Mouse (Mus musculus) adipocyte (in vitro differentiated cells): ENCODE measurements around the gene Shank2.
A peak's percentile ranks its signal among the peaks of the same experiment; 100 is the strongest.

Experiments
- DNase-seq: peaks from one replicate; pipeline ENCODE4 v3.0.0-alpha.2; 2016; ENCODE audit warnings: low spot score

Shank2 gene

GRCm38 (mm10) chr7:144228683-144229082 lies 227.0 kb downstream of the Shank2 start:
- no peak for DNase-seq

GRCm38 (mm10) chr7:144229421-144229820 lies 227.7 kb downstream of the Shank2 start:
- DNase-seq: no peak

GRCm38 (mm10) chr7:144232132-144232706 lies 230.5 kb downstream of the Shank2 start:
- DNase-seq: no peak

- DNase-seq: peak; percentile 47
Measured at GRCm38 (mm10) chr7:144233479-144233878, 231.8 kb downstream of the Shank2 start.

- DNase-seq: no peak
Measured at GRCm38 (mm10) chr7:144234783-144235182, 233.1 kb downstream of the Shank2 start.

GRCm38 (mm10) chr7:144235523-144235922 lies 233.8 kb downstream of the Shank2 start:
- no peak for DNase-seq

GRCm38 (mm10) chr7:144236802-144237201 lies 235.1 kb downstream of the Shank2 start:
- no peak for DNase-seq

- no peak for DNase-seq
Measured at GRCm38 (mm10) chr7:144238409-144238808, 236.7 kb downstream of the Shank2 start.

GRCm38 (mm10) chr7:144238992-144239391 lies 237.3 kb downstream of the Shank2 start:
- DNase-seq: no peak

- DNase-seq: no peak
Measured at GRCm38 (mm10) chr7:144239571-144240370, 238.0 kb downstream of the Shank2 start.

- no peak for DNase-seq
Measured at GRCm38 (mm10) chr7:144240736-144241343, 239.1 kb downstream of the Shank2 start.

GRCm38 (mm10) chr7:144244203-144244602 lies 242.5 kb downstream of the Shank2 start:
- DNase-seq: no peak

- DNase-seq: no peak
Measured at GRCm38 (mm10) chr7:144246271-144246670, 244.5 kb downstream of the Shank2 start.

GRCm38 (mm10) chr7:144248686-144249422 lies 247.1 kb downstream of the Shank2 start:
- DNase-seq: no peak

GRCm38 (mm10) chr7:144250791-144251190 lies 249.1 kb downstream of the Shank2 start:
- DNase-seq: no peak

GRCm38 (mm10) chr7:144251250-144251649 lies 249.5 kb downstream of the Shank2 start:
- no peak for DNase-seq

- DNase-seq: no peak
Measured at GRCm38 (mm10) chr7:144254674-144255246, 253.0 kb downstream of the Shank2 start.

- no peak for DNase-seq
Measured at GRCm38 (mm10) chr7:144257821-144258220, 256.1 kb downstream of the Shank2 start.

- no peak for DNase-seq
Measured at GRCm38 (mm10) chr7:144258332-144258731, 256.6 kb downstream of the Shank2 start.

- no peak for DNase-seq
Measured at GRCm38 (mm10) chr7:144262666-144263065, 260.9 kb downstream of the Shank2 start.

- no peak for DNase-seq
Measured at GRCm38 (mm10) chr7:144266745-144267144, 265.0 kb downstream of the Shank2 start.

GRCm38 (mm10) chr7:144268329-144268728 lies 266.6 kb downstream of the Shank2 start:
- no peak for DNase-seq
